Mouse (Mus musculus): ENCODE measurements at regions not wholly inside any gene's neighbourhood (a gene's known extent, or its start where the extent isn't known, plus 50 kb on each side); places are given as distances from the start of the nearest gene placed in this dataset.

- DNase-seq, result no peak
Observed at GRCm38 (mm10) chr8:112212170-112212569, 197.3 kb upstream of the Gm6793 start.

GRCm38 (mm10) chr8:112196423-112196822 lies 181.6 kb upstream of the Gm6793 start:
- no peak for DNase-seq

- DNase-seq, result no peak
Observed at GRCm38 (mm10) chr8:112195880-112196279, 181.0 kb upstream of the Gm6793 start.

GRCm38 (mm10) chr8:112191846-112192245 lies 177.0 kb upstream of the Gm6793 start:
- no peak for DNase-seq

- DNase-seq, result no peak
Observed at GRCm38 (mm10) chr8:112189698-112190097, 174.9 kb upstream of the Gm6793 start.

GRCm38 (mm10) chr8:112170184-112170583 lies 155.3 kb upstream of the Gm6793 start:
- DNase-seq, result no peak

GRCm38 (mm10) chr8:112156656-112157055 lies 141.8 kb upstream of the Gm6793 start:
- DNase-seq, result no peak

- no peak for DNase-seq
Observed at GRCm38 (mm10) chr8:112138924-112139323, 124.1 kb upstream of the Gm6793 start.

- no peak for DNase-seq
Observed at GRCm38 (mm10) chr8:112130196-112130595, 115.4 kb upstream of the Gm6793 start.

GRCm38 (mm10) chr8:112128833-112129518 lies 114.1 kb upstream of the Gm6793 start:
- DNase-seq, result peak; percentile 77

- DNase-seq, result peak; percentile 30
Observed at GRCm38 (mm10) chr8:112111950-112112349, 97.1 kb upstream of the Gm6793 start.

GRCm38 (mm10) chr8:112097883-112098635 lies 83.2 kb upstream of the Gm6793 start:
- peak; percentile 65 for DNase-seq

- no peak for DNase-seq
Observed at GRCm38 (mm10) chr8:112094881-112095280, 80.0 kb upstream of the Gm6793 start.

GRCm38 (mm10) chr8:112093554-112093953 lies 78.7 kb upstream of the Gm6793 start:
- DNase-seq, result no peak

GRCm38 (mm10) chr8:112092831-112093230 lies 78.0 kb upstream of the Gm6793 start:
- no peak for DNase-seq

GRCm38 (mm10) chr8:112078621-112079020 lies 63.8 kb upstream of the Gm6793 start:
- no peak for DNase-seq

- DNase-seq, result no peak
Observed at GRCm38 (mm10) chr8:112072205-112072604, 57.4 kb upstream of the Gm6793 start.

- DNase-seq, result no peak
Observed at GRCm38 (mm10) chr8:112070251-112070650, 55.4 kb upstream of the Gm6793 start.

All from adrenal gland, postnatal 14 days (tissue).